ENCODE assay signal across 9 mouse cellular contexts in genomic region chr8:26438877-26439276, GRCm38 (mm10).
DNase-seq lines count a peak whose midpoint lies in the region; ATAC-seq and TF ChIP-seq lines count a peak whose summit lies in the region.
"Had no signal": no experiment of that assay in that cellular context is flagged by ENCODE, and none has a peak within 500 bp of the region (broad histone marks: within the 10 kb centered on the region; RNA-seq: fewer than 3 reads in every experiment).

No protein-coding gene starts in this region.

- no peak for TF ChIP-seq CTCF in testis, adult 2 months (IDR thresholded peaks at IDR 0.05; ENCODE audit: control insufficient read depth, insufficient read depth, insufficient replicate concordance, low read depth, low read length)

- WGBS in forebrain, embryonic 13.5 days, result 58% methylated on average over 15 of the region's 16 CpGs
- 87% methylated on average over 14 of the region's 16 CpGs for WGBS in forebrain, embryonic 10.5 days
- WGBS in limb, embryonic 13.5 days, result 53% methylated on average over 16 of the region's 16 CpGs

- H3K27me3 ChIP-seq in forebrain, embryonic 13.5 days, result no peaks in the 10 kb centered on the region
- 0 out of 2 replicates have a peak, but pooled peaks cover 4% of the 10 kb centered on the region for H3K27me3 ChIP-seq in forebrain, embryonic 10.5 days (ENCODE audit: poor library complexity, severe bottlenecking)
- no peaks in the 10 kb centered on the region for H3K27me3 ChIP-seq in testis, adult 2 months (ENCODE audit: control insufficient read depth, insufficient read depth, low read length)
- H3K27me3 ChIP-seq in limb, embryonic 13.5 days, result peaks cover 35% of the 10 kb centered on the region
- H3K27me3 ChIP-seq: liver, embryonic 15.5 days had no signal

- TF ChIP-seq POLR2A in testis, adult 2 months (IDR thresholded peaks at IDR 0.05; ENCODE audit: control insufficient read depth, low read depth, low read length), result no peak

- no peaks in the 10 kb centered on the region for H3K36me3 ChIP-seq in forebrain, embryonic 13.5 days (ENCODE audit: poor library complexity, severe bottlenecking)
- no peaks in the 10 kb centered on the region for H3K36me3 ChIP-seq in forebrain, embryonic 10.5 days (replicated peaks)
- no peaks in the 10 kb centered on the region for H3K36me3 ChIP-seq in testis, adult 2 months (ENCODE audit: control insufficient read depth, insufficient read depth, low read length)
- no peaks in the 10 kb centered on the region for H3K36me3 ChIP-seq in limb, embryonic 13.5 days
- H3K36me3 ChIP-seq: liver, embryonic 15.5 days had no signal

- no peaks in the 10 kb centered on the region for H3K9me3 ChIP-seq in forebrain, embryonic 13.5 days (replicated peaks)
- no peaks in the 10 kb centered on the region for H3K9me3 ChIP-seq in forebrain, embryonic 10.5 days
- no peaks in the 10 kb centered on the region for H3K9me3 ChIP-seq in limb, embryonic 13.5 days
- H3K9me3 ChIP-seq: liver, embryonic 15.5 days had no signal

- H3K4me1 ChIP-seq in forebrain, embryonic 13.5 days, result no peaks in the 10 kb centered on the region
- H3K4me1 ChIP-seq in forebrain, embryonic 10.5 days, result peaks cover 6% of the 10 kb centered on the region
- peaks cover 4% of the 10 kb centered on the region for H3K4me1 ChIP-seq in testis, adult 2 months (ENCODE audit: control insufficient read depth, insufficient read depth, low read length)
- H3K4me1 ChIP-seq in limb, embryonic 13.5 days, result peaks cover 11% of the 10 kb centered on the region; the same call in 1 of the 2 replicates
- H3K4me1 ChIP-seq: liver, embryonic 15.5 days had no signal

- ATAC-seq in forebrain, embryonic 13.5 days, result no peak
- ATAC-seq in limb, embryonic 13.5 days (ENCODE audit: low FRiP score, low read depth), result no peak

- no peak overlapping the region for H3K4me3 ChIP-seq in forebrain, embryonic 13.5 days
- H3K4me3 ChIP-seq in forebrain, embryonic 10.5 days, result no peak overlapping the region
- H3K4me3 ChIP-seq in testis, adult 2 months (ENCODE audit: control insufficient read depth, low read depth, low read length), result peak overlapping the region; percentile 47; the same call in 1 of the 2 replicates
- H3K4me3 ChIP-seq in limb, embryonic 13.5 days, result 0 out of 2 replicates have a peak overlapping the region, but pooled peaks have one; percentile 5
- H3K4me3 ChIP-seq: liver, embryonic 15.5 days had no signal

- DNase-seq in forebrain, embryonic 10.5 days (ENCODE audit: extremely low spot score, low spot score), result no peak
- no peak for DNase-seq in testis, postnatal 10 days (ENCODE audit: low spot score)
- no peak for DNase-seq in right cerebral cortex, postnatal 14 days
- no peak for DNase-seq in gastrocnemius, postnatal 36 days
- DNase-seq in gastrocnemius, postnatal 25 days, result no peak

- H3K27ac ChIP-seq in forebrain, embryonic 13.5 days, result no peak overlapping the region
- no peak overlapping the region for H3K27ac ChIP-seq in forebrain, embryonic 10.5 days
- no peak overlapping the region for H3K27ac ChIP-seq in testis, adult 2 months (ENCODE audit: control insufficient read depth, insufficient read depth, low read depth, low read length)
- no peak overlapping the region for H3K27ac ChIP-seq in limb, embryonic 13.5 days
- H3K27ac ChIP-seq: liver, embryonic 15.5 days had no signal

- no peak overlapping the region for H3K9ac ChIP-seq in forebrain, embryonic 13.5 days
- H3K9ac ChIP-seq in limb, embryonic 13.5 days, result no peak overlapping the region
- H3K9ac ChIP-seq: liver, embryonic 15.5 days had no signal

- 0 out of 2 replicates have a peak overlapping the region, but pooled peaks have one; percentile 10 for H3K4me2 ChIP-seq in forebrain, embryonic 13.5 days
- H3K4me2 ChIP-seq in limb, embryonic 13.5 days (replicated peaks), result peak overlapping the region; percentile 35
- H3K4me2 ChIP-seq: liver, embryonic 15.5 days had no signal

- intact Hi-C loops in gastrocnemius, postnatal 36 days (cut with DNase I), result no loop called here

Comparison
In these comparisons a context has a peak if more than half of its experiments do, and no peak if none do; other contexts are left out.
1. H3K4me3 ChIP-seq: peak in testis, adult 2 months (single experiment) and limb, embryonic 13.5 days (single experiment); none in forebrain, embryonic 13.5 days (single experiment) and forebrain, embryonic 10.5 days (single experiment).